Mouse (Mus musculus) inflammation-experienced regulatory T-cells, adult 6 months (primary cell): Measurements from ENCODE around the gene Rps6ka1. TPM values are rescaled to one million over a fixed set of nuclear protein-coding genes. Genes with fewer than 3 reads are reported as not detected.
A peak's percentile ranks its signal among the peaks of the same experiment; 100 is the strongest.

Source experiments
- ATAC-seq: one replicate; pipeline ENCODE4 v1.8.0; 2017
- polyA plus RNA-seq, 3 experiments: library from polyadenylated mRNA; unstranded; fragments of 100-300 nt; shearing (Covaris generic); gene quantifications; one replicate each; pipeline ENCODE4 v1.2.1; 2017

Gene Rps6ka1
- polyA plus RNA-seq, 3 experiments from 2014 or later, result 88.8 to 145 (median 91.9) TPM

DNA sequence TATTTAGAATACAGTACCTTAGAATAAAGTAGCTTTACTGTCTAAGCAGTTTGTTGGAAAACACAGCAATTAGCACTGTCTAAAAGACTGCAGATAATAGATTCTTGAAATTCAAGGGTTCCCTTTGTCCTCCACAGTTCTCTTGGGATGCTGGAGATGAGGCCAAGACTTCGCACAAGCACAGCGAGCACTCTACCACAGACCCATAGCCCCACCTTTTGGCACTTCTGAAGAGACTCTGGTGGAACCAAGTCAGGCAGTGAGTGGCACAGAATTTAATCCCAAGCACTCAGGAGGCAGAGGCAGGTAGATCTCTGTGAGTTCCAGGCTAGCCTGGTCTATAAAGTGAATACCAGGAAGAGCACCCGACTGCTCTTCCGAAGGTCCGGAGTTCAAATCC, 70.2 kb downstream of the Rps6ka1 start:
- ATAC-seq, result no peak

- ATAC-seq, result no peak
Observed at GRCm38 (mm10) chr4:133816504-133816875, 71.1 kb downstream of the Rps6ka1 start.

GRCm38 (mm10) chr4:133815635-133816503, 71.7 kb downstream of the Rps6ka1 start:
- ATAC-seq, result no peak

DNA sequence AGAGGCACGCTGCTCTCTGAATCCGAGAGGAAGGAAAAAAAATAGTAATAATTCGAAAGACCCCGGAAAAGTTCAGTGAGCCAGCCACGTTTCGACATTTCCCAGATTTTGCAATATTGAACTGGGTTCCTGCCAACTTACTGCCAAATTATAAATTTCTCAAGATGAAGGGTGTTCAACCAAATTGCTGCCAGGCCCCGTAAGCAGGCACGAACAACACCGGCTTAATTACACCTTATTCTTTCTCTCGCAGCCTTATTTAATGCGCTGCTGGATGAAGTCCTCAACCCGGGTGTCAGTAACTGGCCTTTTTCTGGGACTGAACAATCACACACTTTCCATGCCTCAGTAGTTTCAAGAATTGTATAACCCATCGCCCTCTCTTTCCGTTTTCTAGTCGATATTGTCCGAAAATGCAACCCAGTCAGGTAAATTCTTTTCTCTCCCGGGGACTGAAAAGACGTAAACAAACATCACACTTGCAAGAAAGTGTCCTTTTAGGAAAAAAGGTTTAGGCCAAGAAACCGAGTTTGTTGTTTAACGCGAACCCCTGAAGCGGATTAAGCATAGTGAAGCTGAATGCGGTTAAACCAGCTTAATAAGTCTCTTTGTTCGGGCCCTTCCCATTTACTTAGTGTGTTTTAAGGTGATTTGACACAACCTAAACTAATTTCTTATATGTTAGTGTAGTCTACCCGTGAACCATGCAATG, 72.6 kb downstream of the Rps6ka1 start:
- no peak for ATAC-seq

DNA sequence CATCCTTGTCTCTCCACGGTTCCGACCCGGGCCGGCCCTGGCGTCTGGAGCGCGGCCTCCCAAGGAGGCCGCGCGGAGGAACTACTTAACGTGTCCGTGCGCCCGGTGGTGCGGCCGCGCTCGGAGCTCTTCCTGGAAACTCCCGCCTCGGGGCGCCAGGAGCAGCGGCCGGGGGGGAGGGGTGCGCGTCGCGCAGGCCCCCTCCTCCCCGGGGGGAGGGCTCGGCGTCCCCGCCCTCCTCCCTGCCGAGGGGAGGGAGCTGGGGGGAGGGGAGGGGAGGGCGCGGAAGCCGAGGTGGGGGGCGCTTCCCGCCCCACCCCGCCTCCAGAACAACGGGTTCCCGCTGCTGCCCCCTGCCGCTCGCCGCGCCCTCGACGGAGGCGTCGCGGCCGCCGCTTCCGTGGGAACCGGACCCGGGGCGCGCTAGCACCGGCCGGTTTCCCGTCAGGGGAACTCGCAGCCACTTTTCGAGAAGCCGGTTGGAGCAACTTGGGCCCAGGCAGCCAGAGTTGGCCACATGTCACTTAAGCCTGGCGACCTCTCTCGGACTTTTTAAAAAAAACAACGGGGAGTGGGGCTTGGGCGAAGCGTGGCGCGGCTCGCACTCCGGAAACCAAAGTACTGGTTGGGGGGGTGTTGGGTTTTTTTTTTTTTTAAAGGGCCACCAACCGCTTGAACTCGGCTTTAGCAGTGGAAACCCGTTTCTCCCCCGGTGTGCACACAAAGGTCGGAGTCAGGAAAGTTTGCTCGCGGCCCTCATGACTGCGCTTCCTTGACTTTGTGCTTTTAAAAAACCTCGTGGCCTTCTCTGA, 73.4 kb downstream of the Rps6ka1 start:
- ATAC-seq, result peak; percentile 63

GRCm38 (mm10) chr4:133813174-133813991, 74.2 kb downstream of the Rps6ka1 start:
- peak; percentile 68 for ATAC-seq

DNA sequence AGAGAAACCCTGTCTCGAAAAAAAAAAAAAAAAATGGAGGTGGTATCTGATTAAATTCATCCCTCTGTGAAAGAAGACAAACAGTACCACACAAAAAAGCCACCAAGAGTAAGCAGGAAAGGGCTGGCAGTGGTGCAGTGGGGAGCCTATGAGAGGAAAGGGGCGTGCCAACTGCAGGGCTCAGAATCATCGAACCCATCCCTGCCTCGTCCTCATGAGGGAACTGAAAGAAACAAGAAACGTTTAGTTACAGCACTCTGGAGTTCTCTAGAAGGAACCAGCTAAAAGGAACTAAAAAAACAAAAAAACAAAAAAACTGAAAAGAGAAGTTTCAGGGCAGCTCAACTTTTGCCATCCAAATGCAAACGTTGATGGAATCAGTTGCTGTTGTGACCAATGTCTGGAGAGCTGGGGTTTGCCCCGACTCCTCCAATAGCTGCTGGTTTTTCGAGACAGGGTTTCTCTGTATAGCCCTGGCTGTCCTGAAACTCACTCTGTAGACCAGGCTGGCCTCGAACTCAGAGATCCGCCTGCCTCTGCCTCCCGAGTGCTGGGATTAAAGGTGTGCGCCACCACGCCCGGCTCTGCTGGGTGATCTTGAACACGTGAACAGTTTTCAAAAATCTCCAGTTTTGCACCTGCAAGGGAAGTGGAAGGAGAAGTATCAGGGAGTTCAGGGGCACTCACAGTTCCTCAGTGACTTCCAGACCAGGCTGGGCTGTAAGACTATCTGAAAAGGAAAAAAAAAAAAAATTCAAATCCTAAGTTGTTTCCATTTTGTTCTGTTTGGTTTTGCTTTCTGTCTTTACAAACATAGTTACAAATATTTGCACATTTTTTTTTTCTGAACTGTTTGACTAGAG, 83.0 kb downstream of the Rps6ka1 start:
- ATAC-seq, result peak; percentile 74

- no peak for ATAC-seq
Observed at GRCm38 (mm10) chr4:133800589-133800988, 87.0 kb downstream of the Rps6ka1 start.

Other genes with a start within 250 kb of the Rps6ka1 start
- gene Zdhhc18, start 237.6 kb downstream of the Rps6ka1 start, polyA plus RNA-seq, result 10 to 100 TPM; 22.8 to 25.9 (median 23.1) TPM
- 10 to 100 TPM; 10.3 to 13.8 (median 11.3) TPM for gene Pigv, start 215.2 kb downstream of the Rps6ka1 start, polyA plus RNA-seq
- gene Arid1a, start 131.0 kb downstream of the Rps6ka1 start, polyA plus RNA-seq, result 10 to 100 TPM; 56.9 to 94.8 (median 76.7) TPM
- gene Hmgn2, start 80.9 kb upstream of the Rps6ka1 start, polyA plus RNA-seq, result 100 to 1,000 TPM; 371 to 949 (median 420) TPM
- 10 to 100 TPM; 16.1 to 22.4 (median 18.6) TPM for gene Dhdds, start 113.1 kb upstream of the Rps6ka1 start, polyA plus RNA-seq
- gene Lin28a, start 131.0 kb upstream of the Rps6ka1 start, polyA plus RNA-seq, result under 1 TPM in 1 of 3 experiments, not detected in 2; 0.16 TPM
- 1 to 10 TPM in 1 of 3 experiments, under 1 TPM in 2; 0.80 to 1.1 (median 0.94) TPM for gene Zfp683, start 166.0 kb upstream of the Rps6ka1 start, polyA plus RNA-seq
- gene Crybg2, start 173.0 kb upstream of the Rps6ka1 start, polyA plus RNA-seq, result 10 to 100 TPM; 10.8 to 23.3 (median 14.1) TPM
- gene Cd52, start 207.3 kb upstream of the Rps6ka1 start, polyA plus RNA-seq, result 1,000 to 10,000 TPM; 2,728 to 3,832 (median 3,666) TPM
- 10 to 100 TPM; 36.2 to 54.5 (median 36.5) TPM for gene Ubxn11, start 214.8 kb upstream of the Rps6ka1 start, polyA plus RNA-seq
- gene Sh3bgrl3, start 241.0 kb upstream of the Rps6ka1 start, polyA plus RNA-seq, result 1,000 to 10,000 TPM in 2 of 3 experiments, 100 to 1,000 TPM in 1; 884 to 1,358 (median 1,179) TPM